Mouse (Mus musculus) right cerebral cortex, postnatal 14 days (tissue): ENCODE measurements at regions not wholly inside any gene's neighbourhood (a gene's known extent, or its start where the extent isn't known, plus 50 kb on each side); places are given as distances from the start of the nearest gene placed in this dataset.
A peak's percentile ranks its signal among the peaks of the same experiment; 100 is the strongest.

ENCODE experiments used
- DNase-seq: peaks from one replicate; pipeline ENCODE4 v3.0.0; 2022

GRCm38 (mm10) chr7:40052255-40052654, 534.7 kb downstream of the Zfp619 start:
- DNase-seq: no peak

- DNase-seq: no peak
Observed at GRCm38 (mm10) chr7:40058836-40059235, 541.3 kb downstream of the Zfp619 start.

- no peak for DNase-seq
Observed at GRCm38 (mm10) chr7:40064631-40065030, 547.1 kb downstream of the Zfp619 start.

- no peak for DNase-seq
Observed at GRCm38 (mm10) chr7:40065526-40065925, 548.0 kb downstream of the Zfp619 start.

GRCm38 (mm10) chr7:40067378-40067777, 549.8 kb downstream of the Zfp619 start:
- no peak for DNase-seq

- DNase-seq: no peak
Observed at GRCm38 (mm10) chr7:40071313-40071712, 553.7 kb downstream of the Zfp619 start.

- peak; percentile 26 for DNase-seq
Observed at GRCm38 (mm10) chr7:40072478-40072877, 554.9 kb downstream of the Zfp619 start.

GRCm38 (mm10) chr7:40086236-40086635, 568.7 kb downstream of the Zfp619 start:
- DNase-seq: peak; percentile 9

GRCm38 (mm10) chr7:40097094-40097493, 579.5 kb downstream of the Zfp619 start:
- no peak for DNase-seq

- no peak for DNase-seq
Observed at GRCm38 (mm10) chr7:40103057-40103945, 585.7 kb downstream of the Zfp619 start.

GRCm38 (mm10) chr7:40142906-40143305, 625.3 kb downstream of the Zfp619 start:
- peak; percentile 20 for DNase-seq

- DNase-seq: no peak
Observed at GRCm38 (mm10) chr7:40144431-40144830, 626.9 kb downstream of the Zfp619 start.

- no peak for DNase-seq
Observed at GRCm38 (mm10) chr7:40177570-40177969, 660.0 kb downstream of the Zfp619 start.

- DNase-seq: no peak
Observed at GRCm38 (mm10) chr7:40195366-40195765, 677.8 kb downstream of the Zfp619 start.

- DNase-seq: no peak
Observed at GRCm38 (mm10) chr7:40202615-40203014, 685.0 kb downstream of the Zfp619 start.

- no peak for DNase-seq
Observed at GRCm38 (mm10) chr7:40211956-40212355, 686.2 kb upstream of the Vstm2b start.

GRCm38 (mm10) chr7:40212576-40212975, 685.6 kb upstream of the Vstm2b start:
- DNase-seq: no peak

- no peak for DNase-seq
Observed at GRCm38 (mm10) chr7:40213646-40214045, 684.5 kb upstream of the Vstm2b start.

- no peak for DNase-seq
Observed at GRCm38 (mm10) chr7:40214395-40214794, 683.7 kb upstream of the Vstm2b start.

GRCm38 (mm10) chr7:40215271-40215670, 682.9 kb upstream of the Vstm2b start:
- no peak for DNase-seq

- no peak for DNase-seq
Observed at GRCm38 (mm10) chr7:40220549-40220948, 677.6 kb upstream of the Vstm2b start.

GRCm38 (mm10) chr7:40245188-40245587, 652.9 kb upstream of the Vstm2b start:
- DNase-seq: no peak

- no peak for DNase-seq
Observed at GRCm38 (mm10) chr7:40248521-40248920, 649.6 kb upstream of the Vstm2b start.

- DNase-seq: no peak
Observed at GRCm38 (mm10) chr7:40253486-40253885, 644.6 kb upstream of the Vstm2b start.
